Mouse (Mus musculus) heart, postnatal 0 days (tissue): ENCODE results near the gene Trim66.

Source experiments
- CTCF ChIP-seq: IDR thresholded peaks from 2 replicates; pipeline ENCODE4 v1.5.1; 2016; ENCODE audit warnings: antibody characterized with exemption, control low read depth, low read depth
- EP300 ChIP-seq: IDR thresholded peaks from 2 replicates; pipeline ENCODE4 v1.6.1; 2016; ENCODE audit warnings: antibody characterized with exemption, low read depth

GRCm38 (mm10) chr7:109493319-109494316, 14.3 kb downstream of the Trim66 start:
- TF ChIP-seq CTCF (no peak), EP300 (no peak)
